Mouse (Mus musculus) cerebellum, adult 2 months (tissue): ENCODE measurements around the gene Ttf1. TPM values are rescaled to one million over a fixed set of nuclear protein-coding genes. Genes with fewer than 3 reads are reported as not detected.
"Not testable (repeated sequence)": the region's sequence is repeated elsewhere in the genome, so short reads cannot be mapped to it uniquely, and the experiment has no call there.

Experiments
- DNase-seq, 2 experiments: peaks; one replicate each; pipeline ENCODE4 v3.0.0; 2021
- H3K27ac ChIP-seq: fragments of 200-500 bp; 2 replicates; pipeline ENCODE4 v1.5.1; 2012; ENCODE audit warnings: low read length, control low read depth, inconsistent platforms; ENCODE audit not compliant: insufficient read depth
- H3K27me3 ChIP-seq: fragments of 200-500 bp; 2 replicates; pipeline ENCODE4 v1.6.1; 2012; ENCODE audit warnings: inconsistent platforms, mild to moderate bottlenecking, low read length, moderate library complexity; ENCODE audit not compliant: control insufficient read depth, insufficient read depth
- H3K4me1 ChIP-seq: fragments of 200-500 bp; 2 replicates; pipeline ENCODE4 v1.6.1; 2011; ENCODE audit warnings: low read length; ENCODE audit not compliant: control insufficient read depth, insufficient read depth
- H3K4me3 ChIP-seq: fragments of 200-500 bp; replicated peaks from 2 replicates; pipeline ENCODE3; 2011; ENCODE audit warnings: mild to moderate bottlenecking, low read depth, low read length, control low read depth; ENCODE audit not compliant: insufficient read depth
- CTCF ChIP-seq: fragments of 200-500 bp; IDR thresholded peaks from 2 replicates; pipeline ENCODE4 v1.5.1; 2011; ENCODE audit warnings: low read depth, mild to moderate bottlenecking, control low read depth, low read length, moderate library complexity, borderline replicate concordance; ENCODE audit not compliant: insufficient read depth
- POLR2A ChIP-seq: fragments of 200-500 bp; IDR thresholded peaks from 2 replicates; pipeline ENCODE4 v1.6.1; 2011; ENCODE audit warnings: low read length, control low read depth, borderline replicate concordance; ENCODE audit not compliant: insufficient read depth
- WGBS: fragments of 180-500 bp; shearing (Covaris S2); methylation state at CpG from one replicate; pipeline ENCODE4 v1.1.7; 2018; 5-methylcytosine and 5-hydroxymethylcytosine counted together
- polyA plus RNA-seq: library from polyadenylated mRNA; depleted of rRNA; stranded (reverse); fragments of >200 nt; gene quantifications from 2 replicates; pipeline ENCODE4 v1.2.3, GENCODE M21; 2012

The Ttf1 gene
- polyA plus RNA-seq, 1 experiment: 16.1 TPM

GRCm38 (mm10) chr2:29097465-29097864, 37.4 kb downstream of the Ttf1 start:
- TF ChIP-seq POLR2A (no peak), CTCF (no peak)
- H3K4me1 ChIP-seq: no peaks in the 10 kb centered on the region
- 75% methylated on average over 3 of the region's 3 CpGs for WGBS
- no peaks in the 10 kb centered on the region for H3K27me3 ChIP-seq
- H3K4me3 ChIP-seq: no peak overlapping the region
- DNase-seq: no peak
- no peak overlapping the region for H3K27ac ChIP-seq

GRCm38 (mm10) chr2:29097955-29098354, 37.9 kb downstream of the Ttf1 start:
- not testable (repeated sequence) for DNase-seq, H3K27me3 ChIP-seq, H3K4me3 ChIP-seq, H3K27ac ChIP-seq, H3K4me1 ChIP-seq
- WGBS: 94% methylated on average over 5 of the region's 5 CpGs

- H3K27ac ChIP-seq: no peak overlapping the region
- H3K4me1 ChIP-seq: no peaks in the 10 kb centered on the region
- no peaks in the 10 kb centered on the region for H3K27me3 ChIP-seq
- WGBS: 61% methylated on average over 8 of the region's 8 CpGs
- no peak for TF ChIP-seq POLR2A
- TF ChIP-seq CTCF: no peak
- no peak for DNase-seq
- no peak overlapping the region for H3K4me3 ChIP-seq
These were observed 38.7 kb downstream of the Ttf1 start for GRCm38 (mm10) chr2:29098786-29099185.

GRCm38 (mm10) chr2:29099646-29100045, 39.6 kb downstream of the Ttf1 start:
- WGBS: 91% methylated on average over 14 of the region's 14 CpGs
- Histone ChIP-seq H3K4me3 (no peak overlapping the region), H3K4me1 (no peaks in the 10 kb centered on the region), H3K27me3 (no peaks in the 10 kb centered on the region), H3K27ac (no peak overlapping the region)
- DNase-seq: no peak
- no peak for TF ChIP-seq CTCF
- no peak for TF ChIP-seq POLR2A

- 74% methylated on average over 7 of the region's 7 CpGs for WGBS
- TF ChIP-seq CTCF: no peak
- TF ChIP-seq POLR2A: no peak
- no peak for DNase-seq
These were observed 40.9 kb downstream of the Ttf1 start for GRCm38 (mm10) chr2:29100822-29101534.

GRCm38 (mm10) chr2:29102416-29103377, 42.6 kb downstream of the Ttf1 start:
- H3K27ac ChIP-seq, H3K27me3 ChIP-seq, H3K4me1 ChIP-seq, DNase-seq, H3K4me3 ChIP-seq: not testable (repeated sequence)
- WGBS: 82% methylated on average over 10 of the region's 10 CpGs

More at GRCm38 (mm10) chr2:29100822-29101534, 40.9 kb downstream of the Ttf1 start:
- no peaks in the 10 kb centered on the region for H3K27me3 ChIP-seq
- no peaks in the 10 kb centered on the region for H3K4me1 ChIP-seq
- H3K27ac ChIP-seq: no peak overlapping the region
- H3K4me3 ChIP-seq: no peak overlapping the region

GRCm38 (mm10) chr2:29120969-29121368, 60.9 kb downstream of the Ttf1 start:
- no peak for DNase-seq
- H3K4me3 ChIP-seq: no peak overlapping the region

GRCm38 (mm10) chr2:29122446-29122845, 62.4 kb downstream of the Ttf1 start:
- DNase-seq: peak in 1 of 2 experiments; percentile 4
- WGBS: 73% methylated on average over 3 of the region's 3 CpGs
- Histone ChIP-seq H3K27me3 (no peaks in the 10 kb centered on the region), H3K27ac (no peak overlapping the region), H3K4me3 (no peak overlapping the region), H3K4me1 (peaks cover 3% of the 10 kb centered on the region)
- no peak for TF ChIP-seq CTCF
- no peak for TF ChIP-seq POLR2A

More at GRCm38 (mm10) chr2:29120969-29121368, 60.9 kb downstream of the Ttf1 start:
- Histone ChIP-seq H3K27me3 (no peaks in the 10 kb centered on the region), H3K27ac (no peak overlapping the region), H3K4me1 (no peaks in the 10 kb centered on the region; the same call in 1 of the 2 replicates)
- TF ChIP-seq POLR2A (no peak), CTCF (no peak)
